Mouse (Mus musculus) embryonic fibroblast, embryonic 13.5 days (primary cell): Measurements from ENCODE around the gene Bcor.

ENCODE experiments used
- CTCF ChIP-seq: IDR thresholded peaks from 2 replicates; pipeline ENCODE4 v1.5.1; 2011; ENCODE audit warnings: mild to moderate bottlenecking, control low read depth, low read length, moderate library complexity, borderline replicate concordance; ENCODE audit not compliant: insufficient read depth
- POLR2A ChIP-seq: IDR thresholded peaks from 2 replicates; pipeline ENCODE4 v1.6.1; 2011; ENCODE audit warnings: low read depth, mild to moderate bottlenecking, control low read depth, low read length, moderate library complexity

GRCm38 (mm10) chrX:12086674-12087510 is 73.3 kb downstream of the Bcor start:
- TF ChIP-seq CTCF, result no peak
- no peak for TF ChIP-seq POLR2A
